Mouse (Mus musculus) midbrain, embryonic 14.5 days (tissue): ENCODE measurements around the gene Klf1. TPM values are rescaled to one million over a fixed set of nuclear protein-coding genes. Genes with fewer than 3 reads are reported as not detected.

Experiments used
- ATAC-seq: fragments of 200-750 bp; cut with Nextera tagmentation; 2 replicates; pipeline ENCODE4 v1.8.0; 2017; ENCODE audit warnings: moderate number of reproducible peaks, moderate library complexity; ENCODE audit not compliant: low FRiP score, low TSS enrichment
- DNase-seq: peaks from one replicate; pipeline ENCODE4 v3.0.0-alpha.2; 2015
- H3K27ac ChIP-seq: fragments of 300-500 bp; sonication (generic); replicated peaks from 2 replicates; pipeline ENCODE4 v1.5.1; 2014; ENCODE audit warnings: mild to moderate bottlenecking, low read depth, low read length, moderate library complexity
- H3K27me3 ChIP-seq: fragments of 300-500 bp; sonication (generic); 2 replicates; pipeline ENCODE4 v1.6.1; 2014; ENCODE audit warnings: low read length, control low read depth, mixed read lengths; ENCODE audit not compliant: control insufficient read depth, insufficient read depth
- H3K36me3 ChIP-seq: fragments of 300-500 bp; sonication (generic); 2 replicates; pipeline ENCODE4 v1.6.1; 2014; ENCODE audit warnings: low read length, control low read depth; ENCODE audit not compliant: control insufficient read depth, insufficient read depth
- H3K4me1 ChIP-seq: fragments of 300-500 bp; sonication (generic); 2 replicates; pipeline ENCODE4 v1.6.1; 2014; ENCODE audit warnings: mild to moderate bottlenecking, antibody characterized with exemption, low read length, control low read depth; ENCODE audit not compliant: control insufficient read depth, insufficient read depth
- H3K4me2 ChIP-seq: fragments of 300-500 bp; sonication (generic); 2 replicates; pipeline ENCODE4 v1.6.1; 2014; ENCODE audit warnings: mild to moderate bottlenecking, low read length, moderate library complexity
- H3K4me3 ChIP-seq: fragments of 300-500 bp; sonication (generic); replicated peaks from 2 replicates; pipeline ENCODE4 v1.5.1; 2014; ENCODE audit warnings: low read depth, low read length
- H3K9ac ChIP-seq: fragments of 300-500 bp; sonication (generic); replicated peaks from 2 replicates; pipeline ENCODE4 v1.6.1; 2014; ENCODE audit warnings: mild to moderate bottlenecking, low read length, moderate library complexity
- H3K9me3 ChIP-seq: fragments of 300-500 bp; sonication (generic); 2 replicates; pipeline ENCODE4 v1.6.1; 2016; ENCODE audit warnings: low read length, control low read depth, mixed read lengths; ENCODE audit not compliant: control insufficient read depth
- WGBS: fragments of 180-500 bp; shearing (Covaris S2); extraction: QIAGEN DNeasy Blood & Tissue Kit; methylation state at CpG from one replicate; pipeline ENCODE4 v1.1.7; 2014; 5-methylcytosine and 5-hydroxymethylcytosine counted together
- polyA plus RNA-seq: library from polyadenylated mRNA; unstranded; fragments of >200 nt; fragmentation: Nextera tagmentation; extraction: Ambion mirVana; gene quantifications from 2 replicates; pipeline ENCODE4 v1.2.1, GENCODE M21; 2014

Klf1 gene
- polyA plus RNA-seq, 1 experiment from 2014 or later: 0.63 TPM

GRCm38 (mm10) chr8:84877297-84878035 lies 24.3 kb upstream of the Klf1 start:
- Histone ChIP-seq H3K36me3 (no peaks in the 10 kb centered on the region), H3K4me1 (peaks cover 2% of the 10 kb centered on the region), H3K4me2 (no peak overlapping the region), H3K9me3 (no peaks in the 10 kb centered on the region), H3K4me3 (no peak overlapping the region), H3K27me3 (0 out of 2 replicates have a peak, but pooled peaks cover 4% of the 10 kb centered on the region), H3K9ac (no peak overlapping the region), H3K27ac (no peak overlapping the region)
- DNase-seq (peak; percentile 8), ATAC-seq (no peak)
- WGBS: 85% methylated on average over 3 of the region's 3 CpGs

DNA sequence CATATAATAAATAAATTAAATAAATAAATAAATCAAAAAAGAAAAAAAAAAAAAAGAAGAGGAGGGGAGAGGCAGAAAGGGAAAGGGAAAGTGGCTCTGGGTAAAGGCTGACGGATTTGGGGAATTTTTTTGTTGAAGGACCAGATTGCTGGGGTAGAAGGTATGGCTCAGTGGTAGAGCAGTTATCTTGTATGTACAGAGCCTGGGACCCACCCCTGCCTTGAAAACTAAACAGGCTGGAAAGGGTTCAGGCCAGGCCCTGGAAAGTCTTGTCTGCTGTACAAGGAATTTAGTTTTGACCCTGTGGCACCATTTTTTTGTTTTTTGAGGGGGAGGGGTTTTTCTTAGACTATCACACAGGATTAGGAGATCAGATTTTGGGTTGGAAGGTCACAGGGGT lies 22.8 kb upstream of the Klf1 start:
- 93% methylated on average over 1 of the region's 1 CpGs for WGBS
- H3K9me3 ChIP-seq: no peaks in the 10 kb centered on the region
- H3K27ac ChIP-seq: no peak overlapping the region
- no peak overlapping the region for H3K4me3 ChIP-seq
- no peak overlapping the region for H3K4me2 ChIP-seq
- H3K4me1 ChIP-seq: no peaks in the 10 kb centered on the region
- ATAC-seq (no peak), DNase-seq (no peak)
- H3K27me3 ChIP-seq: no peaks in the 10 kb centered on the region
- H3K36me3 ChIP-seq: no peaks in the 10 kb centered on the region
- no peak overlapping the region for H3K9ac ChIP-seq

DNA sequence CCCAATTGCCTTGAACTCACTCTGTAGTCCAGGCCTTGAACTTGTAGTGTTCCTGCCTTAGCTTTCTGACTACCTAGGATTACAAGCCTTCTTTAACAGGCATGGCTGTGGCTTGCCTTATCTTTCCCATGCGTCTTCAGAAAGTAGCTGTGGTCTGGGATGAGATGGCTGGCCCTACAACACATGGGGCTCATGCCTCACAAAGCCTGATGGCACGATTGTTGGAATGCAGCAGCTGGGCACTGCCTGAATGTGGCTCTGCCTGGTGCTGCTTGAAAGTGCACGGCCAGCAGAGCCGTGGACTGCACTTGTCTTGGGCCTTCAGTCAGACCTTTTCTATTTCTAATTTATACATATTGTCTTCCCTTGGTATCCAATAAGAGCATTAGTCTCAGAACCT lies 17.0 kb upstream of the Klf1 start:
- Histone ChIP-seq H3K4me1 (no peaks in the 10 kb centered on the region), H3K4me3 (no peak overlapping the region), H3K9me3 (no peaks in the 10 kb centered on the region), H3K9ac (no peak overlapping the region), H3K27ac (no peak overlapping the region), H3K27me3 (no peaks in the 10 kb centered on the region), H3K4me2 (no peak overlapping the region), H3K36me3 (peaks cover 37% of the 10 kb centered on the region)
- ATAC-seq: no peak
- 88% methylated on average over 4 of the region's 4 CpGs for WGBS
- DNase-seq: no peak

DNA sequence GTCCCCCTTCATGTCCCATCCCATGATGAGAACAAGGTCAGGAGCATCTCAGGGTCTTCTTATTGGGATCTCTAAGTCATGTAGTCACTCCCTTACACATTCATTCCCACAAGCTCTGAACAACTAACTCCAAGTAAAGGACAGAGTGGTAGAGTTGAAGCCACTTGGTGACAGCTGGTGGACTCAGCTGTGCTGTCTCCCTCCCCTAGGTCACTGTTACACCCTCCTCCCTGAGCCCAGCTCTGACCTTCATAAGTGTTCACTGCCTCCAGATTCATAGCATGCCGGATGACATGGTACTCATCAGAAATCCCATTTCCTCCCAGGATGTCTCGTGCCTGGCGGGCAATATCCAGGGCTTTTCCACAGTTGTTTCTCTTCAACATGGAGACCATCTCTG lies 13.4 kb upstream of the Klf1 start:
- WGBS: 94% methylated on average over 3 of the region's 3 CpGs
- ATAC-seq (no peak), DNase-seq (no peak)
- Histone ChIP-seq H3K4me1 (peaks cover 8% of the 10 kb centered on the region), H3K27ac (no peak overlapping the region), H3K4me2 (no peak overlapping the region), H3K9me3 (no peaks in the 10 kb centered on the region), H3K36me3 (peaks cover 50% of the 10 kb centered on the region), H3K27me3 (no peaks in the 10 kb centered on the region), H3K4me3 (no peak overlapping the region), H3K9ac (no peak overlapping the region)

- ATAC-seq: no peak
- Histone ChIP-seq H3K27ac (no peak overlapping the region), H3K27me3 (no peaks in the 10 kb centered on the region), H3K9me3 (no peaks in the 10 kb centered on the region), H3K36me3 (peaks cover 50% of the 10 kb centered on the region), H3K4me3 (no peak overlapping the region), H3K4me1 (peaks cover 9% of the 10 kb centered on the region), H3K9ac (no peak overlapping the region), H3K4me2 (no peak overlapping the region)
- 100% methylated on average over 1 of the region's 1 CpGs for WGBS
- DNase-seq: no peak
Measured at GRCm38 (mm10) chr8:84889141-84889540, 12.6 kb upstream of the Klf1 start.

GRCm38 (mm10) chr8:84892993-84893708 lies 8.6 kb upstream of the Klf1 start:
- Histone ChIP-seq H3K4me1 (peaks cover 12% of the 10 kb centered on the region), H3K9me3 (no peaks in the 10 kb centered on the region), H3K9ac (peak overlapping the region; percentile 79), H3K4me2 (peak overlapping the region; percentile 87), H3K36me3 (peaks cover 25% of the 10 kb centered on the region), H3K27ac (peak overlapping the region; percentile 52; the same call in 1 of the 2 replicates), H3K4me3 (peak overlapping the region; percentile 73), H3K27me3 (no peaks in the 10 kb centered on the region)
- DNase-seq: no peak
- WGBS: 11% methylated on average over 31 of the region's 31 CpGs
- ATAC-seq: peak; percentile 39; the same call in 1 of the 2 replicates

DNA sequence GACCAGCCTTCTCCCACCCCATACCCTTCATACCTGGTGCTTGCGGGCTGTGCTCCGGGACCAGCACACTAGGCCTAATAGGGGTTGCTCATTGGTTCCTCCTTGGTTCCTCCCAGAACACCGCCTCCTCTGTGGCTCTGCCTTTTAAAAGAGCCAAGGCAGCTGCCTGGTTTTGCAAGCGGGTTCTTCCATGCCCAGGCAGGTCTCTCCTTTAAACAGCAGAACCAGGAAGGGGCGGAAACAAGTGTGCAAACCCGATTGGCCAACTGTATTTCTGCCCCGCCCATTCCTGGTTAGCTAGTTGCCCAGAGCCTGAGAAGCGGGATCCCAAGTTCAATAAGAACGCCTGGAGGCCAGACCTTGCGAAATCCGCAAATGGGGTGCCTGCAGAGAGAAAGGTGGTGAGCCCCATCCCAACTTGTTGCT lies 8.0 kb upstream of the Klf1 start, which contains the start of gene Gcdh:
Gene Gcdh, minus strand, starts transcription at position 213 of the 426 bp plus-strand sequence.
- WGBS: under 1% methylated on average over 11 of the region's 11 CpGs

DNA sequence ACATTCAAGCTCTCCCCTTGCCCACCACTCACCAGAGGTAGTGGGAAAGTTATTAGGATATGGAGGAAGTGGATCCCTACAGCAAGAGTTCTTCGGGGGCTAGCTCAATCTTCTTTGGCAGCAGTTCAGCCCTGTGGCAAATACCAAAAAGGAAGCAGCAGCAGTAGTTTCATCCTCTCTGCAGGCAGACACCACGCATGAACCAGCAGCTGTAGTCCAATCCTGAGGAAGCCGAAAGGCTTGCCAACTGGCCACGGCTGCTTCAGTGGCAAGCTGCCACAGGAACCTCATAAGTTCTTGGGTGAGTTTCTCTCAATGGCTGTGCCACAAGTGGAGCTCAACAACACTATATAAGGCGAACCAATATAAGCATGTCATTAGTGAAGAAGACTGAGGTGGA lies 5.8 kb upstream of the Klf1 start:
- Histone ChIP-seq H3K4me3 (no peak overlapping the region), H3K9me3 (no peaks in the 10 kb centered on the region), H3K9ac (no peak overlapping the region), H3K36me3 (peaks cover 5% of the 10 kb centered on the region; the same call in 1 of the 2 replicates), H3K27ac (no peak overlapping the region), H3K4me2 (no peak overlapping the region), H3K4me1 (peaks cover 12% of the 10 kb centered on the region), H3K27me3 (0 out of 2 replicates have a peak, but pooled peaks cover 2% of the 10 kb centered on the region)
- no peak for DNase-seq
- 89% methylated on average over 5 of the region's 5 CpGs for WGBS
- no peak for ATAC-seq

More for the DNA sequence above, 8.0 kb upstream of the Klf1 start, which contains the start of gene Gcdh:
- Histone ChIP-seq H3K27me3 (0 out of 2 replicates have a peak, but pooled peaks cover under 1% of the 10 kb centered on the region), H3K4me2 (peak within 1 kb of the TSS; percentile 87), H3K27ac (peak within 1 kb of the TSS; percentile 52; the same call in 1 of the 2 replicates), H3K4me3 (peak within 1 kb of the TSS; percentile 73), H3K9ac (peak within 1 kb of the TSS; percentile 79), H3K4me1 (peaks cover 12% of the 10 kb centered on the region), H3K36me3 (peaks cover 20% of the 10 kb centered on the region), H3K9me3 (no peaks in the 10 kb centered on the region)
- ATAC-seq (peak; percentile 96), DNase-seq (peak; percentile 95)
